In the genomic region with DNA sequence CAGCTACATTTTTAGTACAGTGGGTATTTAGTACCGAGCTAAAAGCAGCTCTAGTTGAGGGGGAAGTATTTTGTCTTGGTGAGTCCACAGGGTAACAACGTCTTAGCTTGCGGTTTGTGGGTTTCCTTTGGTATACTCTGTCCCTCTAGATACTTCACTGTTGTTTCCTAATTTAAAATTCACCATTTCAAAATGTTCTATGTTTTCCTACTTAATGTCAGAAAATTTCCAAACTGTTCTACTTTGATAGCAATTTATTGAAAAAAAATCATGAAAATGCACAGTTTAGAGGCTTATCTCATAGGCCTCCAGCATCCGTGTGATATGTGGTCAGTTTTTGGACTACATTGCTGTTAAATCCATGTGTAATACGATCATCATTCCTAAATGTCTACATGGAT, we compare ENCODE assay signal across 13 mouse cellular contexts.
DNase-seq lines count a peak whose midpoint lies in the region; ATAC-seq and TF ChIP-seq lines count a peak whose summit lies in the region.
"Had no signal": no experiment of that assay in that cellular context is flagged by ENCODE, and none has a peak within 500 bp of the region (broad histone marks: within the 10 kb centered on the region; RNA-seq: fewer than 3 reads in every experiment).

No protein-coding gene starts in this region.

- TF ChIP-seq CTCF in layer of hippocampus, adult 2 months (conservative IDR thresholded peaks at IDR 0.05) = no peak
- no peak for TF ChIP-seq CTCF in MEL (IDR thresholded peaks at IDR 0.05 in 2 of 3, conservative IDR thresholded peaks at IDR 0.05 in 1 of 3; ENCODE audit: control insufficient read depth in 1 of 3, insufficient read depth in 1 of 3, low read depth in 2 of 3, low read length in 3 of 3, poor library complexity in 1 of 3, severe bottlenecking in 1 of 3)

- TF ChIP-seq RAD21 in MEL (IDR thresholded peaks at IDR 0.05; ENCODE audit: low read depth, low read length) = no peak; the same call in 1 of the 2 replicates

- no peak overlapping the region for H3K4me2 ChIP-seq in intestine, embryonic 15.5 days (replicated peaks)
- H3K4me2 ChIP-seq: lung, embryonic 14.5 days had no signal

- 0 out of 2 replicates have a peak overlapping the region, but pooled peaks have one; percentile 6 for H3K27ac ChIP-seq in layer of hippocampus, adult 2 months
- H3K27ac ChIP-seq in MEL (ENCODE audit: control insufficient read depth, low read depth, low read length) = peak overlapping the region; percentile 91
- H3K27ac ChIP-seq in intestine, embryonic 15.5 days = no peak overlapping the region
- H3K27ac ChIP-seq: hindbrain, embryonic 10.5 days had no signal

- peaks cover 15 to 16% of the 10 kb centered on the region in 2 experiments for H3K4me1 ChIP-seq in MEL (ENCODE audit: control insufficient read depth in 1 of 2, insufficient read depth in 2 of 2, low read length in 2 of 2)
- H3K4me1 ChIP-seq in intestine, embryonic 15.5 days (replicated peaks) = no peaks in the 10 kb centered on the region

- no peak for DNase-seq in layer of hippocampus, adult 2 months (ENCODE audit: low spot score in 2 of 2)
- no peak for DNase-seq in layer of hippocampus, adult 9-10 months (ENCODE audit: low spot score)
- DNase-seq in MEL (ENCODE audit: low read depth, low spot score) = peak; percentile 82
- DNase-seq in urinary bladder, postnatal 10 days (ENCODE audit: low spot score) = no peak
- DNase-seq in cerebellum, postnatal 36 days = no peak
- DNase-seq: cerebellum, adult 18-20 months; kidney, adult 18-20 months; lung, embryonic 14.5 days; thymus, postnatal 36 days had no signal

- H3K9me3 ChIP-seq in MEL (replicated peaks; ENCODE audit: insufficient read depth, low read length) = no peaks in the 10 kb centered on the region
- no peaks in the 10 kb centered on the region for H3K9me3 ChIP-seq in intestine, embryonic 15.5 days
- H3K9me3 ChIP-seq: hindbrain, embryonic 10.5 days had no signal

- TF ChIP-seq EP300 in MEL (IDR thresholded peaks at IDR 0.05; ENCODE audit: low read depth in 1 of 2, low read length in 2 of 2) = peak; percentile 88 to 95

- H3K4me3 ChIP-seq in layer of hippocampus, adult 2 months = no peak overlapping the region
- H3K4me3 ChIP-seq in MEL (ENCODE audit: control insufficient read depth in 1 of 2, insufficient read depth in 1 of 2, low read depth in 2 of 2, low read length in 2 of 2) = peak overlapping the region in 1 of 2 experiments; percentile 19; a peak in 2 of 4 replicates
- H3K4me3 ChIP-seq in intestine, embryonic 15.5 days (replicated peaks) = no peak overlapping the region
- H3K4me3 ChIP-seq: hindbrain, embryonic 10.5 days had no signal

- H3K9ac ChIP-seq in MEL (ENCODE audit: control insufficient read depth, low read depth, low read length, poor library complexity, severe bottlenecking) = peak overlapping the region; percentile 44
- H3K9ac ChIP-seq in intestine, embryonic 15.5 days = no peak overlapping the region
- H3K9ac ChIP-seq: lung, embryonic 14.5 days had no signal

- H3K27me3 ChIP-seq in MEL (ENCODE audit: control insufficient read depth in 1 of 2, insufficient read depth in 2 of 2, low read length in 2 of 2) = no peaks in the 10 kb centered on the region
- no peaks in the 10 kb centered on the region for H3K27me3 ChIP-seq in intestine, embryonic 15.5 days (replicated peaks)

- TF ChIP-seq POLR2A in MEL (IDR thresholded peaks at IDR 0.05; ENCODE audit: control insufficient read depth in 1 of 2, insufficient read depth in 1 of 2, low read depth in 1 of 2, low read length in 2 of 2, poor library complexity in 1 of 2) = no peak

- 88% methylated on average over 5 of the region's 5 CpGs for WGBS in intestine, embryonic 15.5 days

- peaks cover 0 to 25% of the 10 kb centered on the region in 2 experiments; a peak in 2 of 4 replicates for H3K36me3 ChIP-seq in MEL (ENCODE audit: control insufficient read depth in 1 of 2, insufficient read depth in 2 of 2, low read length in 2 of 2)
- H3K36me3 ChIP-seq in intestine, embryonic 15.5 days = no peaks in the 10 kb centered on the region
- H3K36me3 ChIP-seq: hindbrain, embryonic 10.5 days had no signal

- H3K79me2 ChIP-seq in MEL (ENCODE audit: control insufficient read depth, insufficient read depth, low read length, poor library complexity) = no peaks in the 10 kb centered on the region

- ATAC-seq in hematopoietic stem cell, adult 5-6 weeks (replicated peaks in 1 of 2; ENCODE audit: insufficient read depth in 1 of 2, low FRiP score in 2 of 2, low TSS enrichment in 1 of 2, low read depth in 1 of 2, poor library complexity in 2 of 2, severe bottlenecking in 2 of 2) = peak; percentile 91 to 96
- ATAC-seq in megakaryocyte-erythroid progenitor cell, adult 5-6 weeks (replicated peaks; ENCODE audit: low FRiP score, low TSS enrichment, poor library complexity, severe bottlenecking) = peak; percentile 82
- no peak for ATAC-seq in intestine, embryonic 15.5 days

TF ChIP-seq in MEL, 35 proteins besides CTCF, POLR2A, EP300 and RAD21:
- no peak for TF ChIP-seq ELF1 (IDR thresholded peaks at IDR 0.05; ENCODE audit: low read depth, low read length)
- peak; percentile 51 for TF ChIP-seq MYB (IDR thresholded peaks at IDR 0.05; ENCODE audit: low read depth, low read length)
- TF ChIP-seq MAFK (IDR thresholded peaks at IDR 0.05; ENCODE audit: borderline replicate concordance, low read depth, low read length) = 0 out of 2 replicates have a peak, but pooled peaks have one; percentile 7
- peak; percentile 86 for TF ChIP-seq TCF12 (IDR thresholded peaks at IDR 0.05; ENCODE audit: low read depth, low read length)
- peak; percentile 56 for TF ChIP-seq RCOR1 (IDR thresholded peaks at IDR 0.05; ENCODE audit: low read depth, low read length)
- peak; percentile 67 for TF ChIP-seq TAL1 (IDR thresholded peaks at IDR 0.05; ENCODE audit: low read length)
- peak; percentile 72 for TF ChIP-seq GATA1 (IDR thresholded peaks at IDR 0.05; ENCODE audit: low read depth, low read length)
- TF ChIP-seq ZNF384 (IDR thresholded peaks at IDR 0.05; ENCODE audit: low read depth, low read length) = peak; percentile 67
- TF ChIP-seq MEF2A (IDR thresholded peaks at IDR 0.05; ENCODE audit: extremely low read depth, insufficient replicate concordance, low read depth, low read length, poor library complexity, severe bottlenecking) = peak; percentile 62; the same call in 1 of the 2 replicates
- no peak for TF ChIP-seq HCFC1 (IDR thresholded peaks at IDR 0.05; ENCODE audit: low read depth, low read length)
- peak; percentile 46; the same call in 1 of the 2 replicates for TF ChIP-seq SIN3A (IDR thresholded peaks at IDR 0.05; ENCODE audit: low read length)
- TF ChIP-seq ETS1 (IDR thresholded peaks at IDR 0.05; ENCODE audit: low read depth, low read length) = peak; percentile 69
- no peak for TF ChIP-seq ZMIZ1 (IDR thresholded peaks at IDR 0.05; ENCODE audit: low read depth, low read length)
